Mouse (Mus musculus) bone marrow macrophage, adult 2 months (primary cell): ENCODE data around the gene Arfgef3. TPM values are rescaled to one million over a fixed set of nuclear protein-coding genes. Genes with fewer than 3 reads are reported as not detected.

ENCODE experiments used
- H3K27ac ChIP-seq: 2 replicates; pipeline ENCODE4 v1.5.1; 2012; ENCODE audit warnings: low read depth, low read length; ENCODE audit not compliant: insufficient read depth
- H3K4me1 ChIP-seq: 2 replicates; pipeline ENCODE4 v1.6.1; 2012; ENCODE audit warnings: low read length; ENCODE audit not compliant: control insufficient read depth, insufficient read depth
- H3K4me3 ChIP-seq: 2 replicates; pipeline ENCODE4 v1.5.1; 2012; ENCODE audit warnings: mild to moderate bottlenecking, low read length, moderate library complexity; ENCODE audit not compliant: insufficient read depth
- CTCF ChIP-seq: IDR thresholded peaks from 2 replicates; pipeline ENCODE4 v1.5.1; 2012; ENCODE audit warnings: low read depth, mild to moderate bottlenecking, low read length, moderate library complexity
- POLR2A ChIP-seq: IDR thresholded peaks from 2 replicates; pipeline ENCODE4 v1.6.1; 2012; ENCODE audit warnings: mild to moderate bottlenecking, low read depth, low read length, borderline replicate concordance
- polyA plus RNA-seq: library from polyadenylated mRNA; stranded (reverse); fragments of >200 nt; gene quantifications from 2 replicates; pipeline ENCODE4 v1.2.4, GENCODE M21; 2012; ENCODE audit not compliant: missing spikeins, insufficient read depth, insufficient read length

The Arfgef3 gene
- polyA plus RNA-seq, 1 experiment, result 2.0 TPM

GRCm38 (mm10) chr10:18545813-18546235, 197.9 kb downstream of the Arfgef3 start, which contains the start of gene Hebp2:
Gene Hebp2 (minus strand): TSS chr10:18546076.
- Histone ChIP-seq H3K27ac (no peak within 1 kb of the TSS), H3K4me3 (peak within 1 kb of the TSS; percentile 93), H3K4me1 (peaks cover 10% of the 10 kb centered on the region)
- no peak for TF ChIP-seq POLR2A
- TF ChIP-seq CTCF, result peak; percentile 60

DNA sequence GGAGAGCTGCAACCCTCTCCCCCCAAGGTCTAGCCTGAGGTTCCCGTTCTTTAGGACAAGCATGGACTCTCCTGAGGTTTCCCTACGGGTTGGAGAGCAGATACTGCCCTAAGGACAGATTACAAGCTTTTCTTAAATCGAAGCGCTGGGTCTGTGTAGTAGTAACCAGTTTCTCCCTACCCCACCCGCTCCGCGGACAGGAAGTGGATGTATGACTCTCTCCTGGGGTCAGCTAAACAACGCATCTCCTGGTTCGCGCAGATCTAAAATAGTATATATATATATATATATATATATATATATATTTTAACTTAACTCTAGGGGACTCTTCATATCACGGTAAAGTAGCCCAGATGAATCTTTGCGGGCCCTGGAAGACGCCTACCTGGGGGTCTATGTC, 198.4 kb downstream of the Arfgef3 start:
- Histone ChIP-seq H3K27ac (no peak overlapping the region), H3K4me1 (peaks cover 7% of the 10 kb centered on the region), H3K4me3 (peak overlapping the region; percentile 93)
- TF ChIP-seq POLR2A, result no peak
- TF ChIP-seq CTCF, result no peak

GRCm38 (mm10) chr10:18536889-18537288, 206.9 kb downstream of the Arfgef3 start:
- Histone ChIP-seq H3K4me3 (no peak overlapping the region), H3K4me1 (no peaks in the 10 kb centered on the region), H3K27ac (no peak overlapping the region)
- TF ChIP-seq CTCF, result no peak
- no peak for TF ChIP-seq POLR2A

DNA sequence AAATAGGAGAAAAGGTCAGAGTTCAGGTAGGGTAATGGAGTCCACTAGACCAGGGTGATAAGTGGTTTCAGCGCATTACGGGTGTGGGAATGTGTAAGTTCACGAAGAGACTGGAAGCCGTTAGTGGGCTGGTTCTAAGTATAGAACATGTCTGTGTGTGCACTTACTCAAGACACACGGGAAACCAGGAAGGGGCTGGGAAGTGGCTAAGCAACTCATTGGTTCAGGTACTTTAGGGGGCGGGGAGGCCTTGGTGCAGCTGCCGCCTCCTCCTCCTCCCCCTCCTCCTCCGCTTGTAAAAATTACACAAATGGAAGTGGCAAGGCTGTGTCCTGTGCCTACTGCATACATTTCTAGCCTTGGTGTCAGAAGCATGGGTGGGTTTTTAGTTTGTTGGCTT, 211.5 kb downstream of the Arfgef3 start:
- TF ChIP-seq POLR2A, result no peak
- TF ChIP-seq CTCF, result no peak
- peaks cover 4% of the 10 kb centered on the region; the same call in 1 of the 2 replicates for H3K4me1 ChIP-seq
- H3K4me3 ChIP-seq, result no peak overlapping the region
- H3K27ac ChIP-seq, result no peak overlapping the region

Other genes with a start within 250 kb of the Arfgef3 start
- 0.44 TPM in 1 of 2 replicates, not detected in the other for gene Hebp2, start 197.9 kb downstream of the Arfgef3 start, polyA plus RNA-seq
- not detected in 2 replicates for gene Gm4922, start 42.8 kb upstream of the Arfgef3 start, polyA plus RNA-seq
- not detected in 2 replicates for gene Perp, start 101.1 kb upstream of the Arfgef3 start, polyA plus RNA-seq